Mouse (Mus musculus) forebrain, embryonic 13.5 days (tissue): ENCODE measurements at regions not wholly inside any gene's neighbourhood (a gene's known extent, or its start where the extent isn't known, plus 50 kb on each side); places are given as distances from the start of the nearest gene placed in this dataset.

Experiments
- ATAC-seq: fragments of 200-750 bp; cut with Nextera tagmentation; 2 replicates; pipeline ENCODE4 v1.8.0; 2017
- H3K27ac ChIP-seq: fragments of 300-500 bp; sonication (generic); 2 replicates; pipeline ENCODE4 v1.5.1; 2015; ENCODE audit warnings: inconsistent platforms, mild to moderate bottlenecking, moderate library complexity
- H3K27me3 ChIP-seq: fragments of 300-500 bp; sonication (generic); 2 replicates; pipeline ENCODE4 v1.6.1; 2015; ENCODE audit warnings: mild to moderate bottlenecking, inconsistent platforms
- H3K36me3 ChIP-seq: fragments of 300-500 bp; sonication (generic); 2 replicates; pipeline ENCODE4 v1.6.1; 2015; ENCODE audit warnings: mild to moderate bottlenecking, inconsistent platforms; ENCODE audit not compliant: poor library complexity, severe bottlenecking
- H3K4me1 ChIP-seq: fragments of 300-500 bp; sonication (generic); 2 replicates; pipeline ENCODE4 v1.6.1; 2015; ENCODE audit warnings: inconsistent platforms
- H3K4me2 ChIP-seq: fragments of 300-500 bp; sonication (generic); 2 replicates; pipeline ENCODE4 v1.6.1; 2015; ENCODE audit warnings: inconsistent platforms, mild to moderate bottlenecking, moderate library complexity
- H3K4me3 ChIP-seq: fragments of 300-500 bp; sonication (generic); 2 replicates; pipeline ENCODE4 v1.5.1; 2015; ENCODE audit warnings: mild to moderate bottlenecking, inconsistent platforms
- H3K9ac ChIP-seq: fragments of 300-500 bp; sonication (generic); 2 replicates; pipeline ENCODE4 v1.6.1; 2015; ENCODE audit warnings: mild to moderate bottlenecking, inconsistent platforms
- H3K9me3 ChIP-seq: fragments of 300-500 bp; sonication (generic); replicated peaks from 2 replicates; pipeline ENCODE4 v1.6.1; 2016; ENCODE audit warnings: inconsistent platforms
- WGBS: fragments of 180-500 bp; shearing (Covaris S2); methylation state at CpG from one replicate; pipeline ENCODE4 v1.1.7; 2015; 5-methylcytosine and 5-hydroxymethylcytosine counted together

- 94% methylated on average over 10 of the region's 10 CpGs for WGBS
- Histone ChIP-seq H3K27ac (no peak overlapping the region), H3K27me3 (peaks cover 17% of the 10 kb centered on the region), H3K4me1 (no peaks in the 10 kb centered on the region), H3K9me3 (no peaks in the 10 kb centered on the region), H3K36me3 (no peaks in the 10 kb centered on the region), H3K9ac (no peak overlapping the region), H3K4me2 (no peak overlapping the region), H3K4me3 (no peak overlapping the region)
- ATAC-seq, result no peak
Measured at GRCm38 (mm10) chr5:101331825-101332224, 333.0 kb downstream of the Nkx6-1 start.

- Histone ChIP-seq H3K27ac (no peak overlapping the region), H3K9me3 (no peaks in the 10 kb centered on the region), H3K4me1 (peaks cover 12% of the 10 kb centered on the region), H3K27me3 (peaks cover 69% of the 10 kb centered on the region), H3K36me3 (no peaks in the 10 kb centered on the region), H3K4me3 (no peak overlapping the region), H3K9ac (no peak overlapping the region), H3K4me2 (no peak overlapping the region)
- whole genome bisulfite sequencing, result 66% methylated on average over 4 of the region's 4 CpGs
- ATAC-seq, result no peak
Measured at GRCm38 (mm10) chr5:101326122-101326521, 338.7 kb downstream of the Nkx6-1 start.

- no peak overlapping the region for H3K27ac ChIP-seq
- WGBS, result 2% methylated on average over 20 of the region's 20 CpGs
- no peaks in the 10 kb centered on the region for H3K36me3 ChIP-seq
- H3K4me2 ChIP-seq, result peak overlapping the region; percentile 37
- ATAC-seq, result peak; percentile 53; the same call in 1 of the 2 replicates
- no peak overlapping the region for H3K4me3 ChIP-seq
- no peaks in the 10 kb centered on the region for H3K9me3 ChIP-seq
- no peak overlapping the region for H3K9ac ChIP-seq
- H3K27me3 ChIP-seq, result peaks cover 82% of the 10 kb centered on the region
- peaks cover 12% of the 10 kb centered on the region for H3K4me1 ChIP-seq
Measured at GRCm38 (mm10) chr5:101323041-101323950, 341.5 kb downstream of the Nkx6-1 start.

GRCm38 (mm10) chr5:101299986-101300385 is 364.8 kb downstream of the Nkx6-1 start:
- no peaks in the 10 kb centered on the region for H3K4me1 ChIP-seq
- no peak overlapping the region for H3K9ac ChIP-seq
- no peaks in the 10 kb centered on the region for H3K36me3 ChIP-seq
- no peaks in the 10 kb centered on the region for H3K9me3 ChIP-seq
- H3K27ac ChIP-seq, result no peak overlapping the region
- H3K4me2 ChIP-seq, result no peak overlapping the region
- WGBS, result 85% methylated on average over 6 of the region's 6 CpGs
- H3K4me3 ChIP-seq, result no peak overlapping the region
- no peak for ATAC-seq
- no peaks in the 10 kb centered on the region for H3K27me3 ChIP-seq

- Histone ChIP-seq H3K4me1 (no peaks in the 10 kb centered on the region), H3K4me2 (no peak overlapping the region), H3K36me3 (no peaks in the 10 kb centered on the region), H3K9ac (no peak overlapping the region), H3K27me3 (no peaks in the 10 kb centered on the region), H3K27ac (no peak overlapping the region), H3K9me3 (no peaks in the 10 kb centered on the region), H3K4me3 (no peak overlapping the region)
- WGBS, result 81% methylated on average over 4 of the region's 4 CpGs
- no peak for ATAC-seq
Measured at GRCm38 (mm10) chr5:101298411-101298810, 366.4 kb downstream of the Nkx6-1 start.

- H3K27ac ChIP-seq, result no peak overlapping the region
- no peaks in the 10 kb centered on the region for H3K4me1 ChIP-seq
- H3K27me3 ChIP-seq, result no peaks in the 10 kb centered on the region
- H3K9me3 ChIP-seq, result no peaks in the 10 kb centered on the region
- no peaks in the 10 kb centered on the region for H3K36me3 ChIP-seq
- H3K4me2 ChIP-seq, result no peak overlapping the region
- no peak overlapping the region for H3K9ac ChIP-seq
- H3K4me3 ChIP-seq, result no peak overlapping the region
- ATAC-seq, result no peak
- WGBS, result 57% methylated on average over 5 of the region's 5 CpGs
Measured at GRCm38 (mm10) chr5:101297511-101298102, 367.2 kb downstream of the Nkx6-1 start.

- no peak for ATAC-seq
- no peak overlapping the region for H3K4me3 ChIP-seq
- no peaks in the 10 kb centered on the region for H3K9me3 ChIP-seq
- H3K36me3 ChIP-seq, result no peaks in the 10 kb centered on the region
- no peak overlapping the region for H3K4me2 ChIP-seq
- no peaks in the 10 kb centered on the region for H3K27me3 ChIP-seq
- H3K27ac ChIP-seq, result no peak overlapping the region
- H3K4me1 ChIP-seq, result no peaks in the 10 kb centered on the region
- H3K9ac ChIP-seq, result no peak overlapping the region
- 75% methylated on average over 7 of the region's 7 CpGs for WGBS
Measured at GRCm38 (mm10) chr5:101295941-101296340, 368.9 kb downstream of the Nkx6-1 start.

GRCm38 (mm10) chr5:101294031-101294430 is 370.8 kb downstream of the Nkx6-1 start:
- no peak overlapping the region for H3K4me3 ChIP-seq
- no peaks in the 10 kb centered on the region for H3K27me3 ChIP-seq
- H3K9ac ChIP-seq, result no peak overlapping the region
- no peak overlapping the region for H3K4me2 ChIP-seq
- H3K4me1 ChIP-seq, result no peaks in the 10 kb centered on the region
- H3K9me3 ChIP-seq, result no peaks in the 10 kb centered on the region
- no peak overlapping the region for H3K27ac ChIP-seq
- 73% methylated on average over 3 of the region's 3 CpGs for WGBS
- no peak for ATAC-seq
- H3K36me3 ChIP-seq, result no peaks in the 10 kb centered on the region

- Histone ChIP-seq H3K9me3 (no peaks in the 10 kb centered on the region), H3K4me1 (no peaks in the 10 kb centered on the region), H3K4me2 (no peak overlapping the region), H3K9ac (no peak overlapping the region), H3K36me3 (no peaks in the 10 kb centered on the region), H3K27me3 (no peaks in the 10 kb centered on the region), H3K4me3 (no peak overlapping the region), H3K27ac (no peak overlapping the region)
- WGBS, result 59% methylated on average over 6 of the region's 6 CpGs
- no peak for ATAC-seq
Measured at GRCm38 (mm10) chr5:101288358-101288757, 376.4 kb downstream of the Nkx6-1 start.

- Histone ChIP-seq H3K9me3 (no peaks in the 10 kb centered on the region), H3K4me2 (no peak overlapping the region)
- 70% methylated on average over 7 of the region's 7 CpGs for WGBS
Measured at GRCm38 (mm10) chr5:101285941-101286340, 378.9 kb downstream of the Nkx6-1 start.

GRCm38 (mm10) chr5:101250474-101250873 is 405.0 kb downstream of the Gpat3 start:
- no peak for ATAC-seq
- no peak overlapping the region for H3K4me2 ChIP-seq
- H3K9ac ChIP-seq, result no peak overlapping the region
- H3K27me3 ChIP-seq, result no peaks in the 10 kb centered on the region
- H3K9me3 ChIP-seq, result no peaks in the 10 kb centered on the region
- no peak overlapping the region for H3K4me3 ChIP-seq
- WGBS, result 93% methylated on average over 3 of the region's 3 CpGs
- H3K36me3 ChIP-seq, result no peaks in the 10 kb centered on the region
- no peak overlapping the region for H3K27ac ChIP-seq
- H3K4me1 ChIP-seq, result no peaks in the 10 kb centered on the region

More at GRCm38 (mm10) chr5:101285941-101286340, 378.9 kb downstream of the Nkx6-1 start:
- Histone ChIP-seq H3K27ac (no peak overlapping the region), H3K36me3 (no peaks in the 10 kb centered on the region), H3K4me3 (no peak overlapping the region), H3K4me1 (no peaks in the 10 kb centered on the region), H3K9ac (no peak overlapping the region), H3K27me3 (no peaks in the 10 kb centered on the region)
- ATAC-seq, result no peak

GRCm38 (mm10) chr5:101242651-101243050 is 397.1 kb downstream of the Gpat3 start:
- Histone ChIP-seq H3K4me2 (no peak overlapping the region), H3K27me3 (no peaks in the 10 kb centered on the region), H3K9me3 (no peaks in the 10 kb centered on the region), H3K4me3 (no peak overlapping the region), H3K27ac (no peak overlapping the region), H3K36me3 (no peaks in the 10 kb centered on the region), H3K9ac (no peak overlapping the region), H3K4me1 (no peaks in the 10 kb centered on the region)
- 85% methylated on average over 2 of the region's 2 CpGs for WGBS
- ATAC-seq, result no peak
